Mouse (Mus musculus) liver, embryonic 14.5 days (tissue): ENCODE data around the gene Olfr273.

Experiments
- CTCF ChIP-seq: IDR thresholded peaks from 2 replicates; pipeline ENCODE4 v1.5.1; 2016; ENCODE audit warnings: antibody characterized with exemption, low read depth, control low read depth
- EP300 ChIP-seq: IDR thresholded peaks from 2 replicates; pipeline ENCODE4 v1.6.1; 2016; ENCODE audit warnings: antibody characterized with exemption, low read depth

DNA sequence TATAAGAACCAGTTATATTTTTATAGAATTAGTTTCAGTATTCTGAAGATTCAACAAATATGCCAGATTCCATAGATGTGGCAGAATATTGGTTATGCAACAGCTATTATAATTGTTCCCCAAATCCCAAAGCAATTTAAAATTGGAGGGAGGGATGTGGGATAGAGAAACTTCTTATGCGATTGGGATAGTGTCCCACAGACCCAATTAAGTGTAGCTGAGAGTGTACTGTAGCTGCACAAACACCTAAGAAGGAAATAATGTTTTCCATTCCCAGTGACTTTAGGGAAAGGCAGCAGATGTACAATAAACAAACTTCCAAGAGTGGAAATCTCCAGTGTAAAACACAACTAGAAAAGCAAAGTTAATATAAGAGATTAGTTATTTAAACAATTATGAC lies at the start of gene Olfr273:
- TF ChIP-seq EP300 (no peak), CTCF (no peak)
